Mouse (Mus musculus): Measurements from ENCODE around the gene Esr1. TPM values are rescaled to one million over a fixed set of nuclear protein-coding genes. Genes with fewer than 3 reads are reported as not detected.

Gene Esr1
- polyA plus RNA-seq, 1 experiment from 2014 or later = 0.29 TPM

GRCm38 (mm10) chr10:4993802-4994201, 382.4 kb downstream of the Esr1 start:
- Histone ChIP-seq H3K9me3 (replicated peaks; ENCODE audit: control insufficient read depth, low read length) (no peaks in the 10 kb centered on the region), H3K4me3 (ENCODE audit: low read length) (no peak overlapping the region), H3K36me3 (ENCODE audit: control insufficient read depth, insufficient read depth) (no peaks in the 10 kb centered on the region), H3K9ac (ENCODE audit: low read length) (no peak overlapping the region), H3K4me1 (ENCODE audit: control insufficient read depth, insufficient read depth, low read length) (peaks cover 4% of the 10 kb centered on the region), H3K27me3 (ENCODE audit: control insufficient read depth, insufficient read depth, low read length) (no peaks in the 10 kb centered on the region), H3K4me2 (ENCODE audit: low read depth, low read length) (no peak overlapping the region), H3K27ac (ENCODE audit: low read length) (no peak overlapping the region)
- 39% methylated on average over 3 of the region's 3 CpGs for WGBS
- no peak for ATAC-seq (replicated peaks; ENCODE audit: extremely low read depth, insufficient read depth, low FRiP score)

GRCm38 (mm10) chr10:4996592-4996991, 385.2 kb downstream of the Esr1 start:
- Histone ChIP-seq H3K27ac (ENCODE audit: low read length) (no peak overlapping the region), H3K9ac (ENCODE audit: low read length) (no peak overlapping the region), H3K4me1 (ENCODE audit: control insufficient read depth, insufficient read depth, low read length) (peaks cover 4% of the 10 kb centered on the region), H3K9me3 (replicated peaks; ENCODE audit: control insufficient read depth, low read length) (no peaks in the 10 kb centered on the region), H3K4me2 (ENCODE audit: low read depth, low read length) (no peak overlapping the region), H3K27me3 (ENCODE audit: control insufficient read depth, insufficient read depth, low read length) (no peaks in the 10 kb centered on the region), H3K4me3 (ENCODE audit: low read length) (no peak overlapping the region), H3K36me3 (ENCODE audit: control insufficient read depth, insufficient read depth) (no peaks in the 10 kb centered on the region)
- ATAC-seq (replicated peaks; ENCODE audit: extremely low read depth, insufficient read depth, low FRiP score) = no peak
- 78% methylated on average over 3 of the region's 3 CpGs for WGBS

GRCm38 (mm10) chr10:5008795-5009366, 397.5 kb downstream of the Esr1 start:
- Histone ChIP-seq H3K9ac (ENCODE audit: low read length) (no peak overlapping the region), H3K9me3 (replicated peaks; ENCODE audit: control insufficient read depth, low read length) (no peaks in the 10 kb centered on the region), H3K4me1 (ENCODE audit: control insufficient read depth, insufficient read depth, low read length) (no peaks in the 10 kb centered on the region), H3K4me3 (ENCODE audit: low read length) (no peak overlapping the region), H3K27me3 (ENCODE audit: control insufficient read depth, insufficient read depth, low read length) (no peaks in the 10 kb centered on the region), H3K27ac (ENCODE audit: low read length) (no peak overlapping the region), H3K36me3 (ENCODE audit: control insufficient read depth, insufficient read depth) (no peaks in the 10 kb centered on the region), H3K4me2 (ENCODE audit: low read depth, low read length) (no peak overlapping the region)
- WGBS = 61% methylated on average over 8 of the region's 8 CpGs
- ATAC-seq (replicated peaks; ENCODE audit: extremely low read depth, insufficient read depth, low FRiP score) = no peak

DNA sequence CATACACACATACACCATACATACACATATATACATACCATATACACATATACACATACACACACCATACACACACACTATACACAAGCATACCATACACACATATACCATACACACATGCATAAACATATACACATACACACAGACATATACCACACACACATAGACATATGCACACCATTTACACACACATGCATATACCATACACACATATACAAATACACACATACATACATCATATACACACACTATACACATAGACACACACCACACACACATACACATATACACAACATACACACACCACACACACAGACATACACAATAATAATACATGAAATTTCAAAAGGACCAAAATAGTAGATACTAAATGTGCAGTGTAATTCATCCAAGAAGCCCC, 400.6 kb downstream of the Esr1 start:
- H3K36me3 ChIP-seq (ENCODE audit: control insufficient read depth, insufficient read depth) = no peaks in the 10 kb centered on the region
- no peak overlapping the region for H3K4me2 ChIP-seq (ENCODE audit: low read depth, low read length)
- no peak overlapping the region for H3K9ac ChIP-seq (ENCODE audit: low read length)
- peaks cover 3% of the 10 kb centered on the region; the same call in 1 of the 2 replicates for H3K9me3 ChIP-seq (replicated peaks; ENCODE audit: control insufficient read depth, low read length)
- H3K27me3 ChIP-seq (ENCODE audit: control insufficient read depth, insufficient read depth, low read length) = no peaks in the 10 kb centered on the region
- H3K4me3 ChIP-seq (ENCODE audit: low read length) = no peak overlapping the region
- H3K4me1 ChIP-seq (ENCODE audit: control insufficient read depth, insufficient read depth, low read length) = no peaks in the 10 kb centered on the region
- no peak overlapping the region for H3K27ac ChIP-seq (ENCODE audit: low read length)
- ATAC-seq (replicated peaks; ENCODE audit: extremely low read depth, insufficient read depth, low FRiP score) = no peak

- H3K9ac ChIP-seq (ENCODE audit: low read length) = no peak overlapping the region
- no peak for ATAC-seq (replicated peaks; ENCODE audit: extremely low read depth, insufficient read depth, low FRiP score)
- H3K27ac ChIP-seq (ENCODE audit: low read length) = no peak overlapping the region
- 79% methylated on average over 1 of the region's 1 CpGs for WGBS
- H3K4me1 ChIP-seq (ENCODE audit: control insufficient read depth, insufficient read depth, low read length) = no peaks in the 10 kb centered on the region
- H3K4me2 ChIP-seq (ENCODE audit: low read depth, low read length) = no peak overlapping the region
- H3K9me3 ChIP-seq (replicated peaks; ENCODE audit: control insufficient read depth, low read length) = peaks cover 3% of the 10 kb centered on the region; the same call in 1 of the 2 replicates
- H3K4me3 ChIP-seq (ENCODE audit: low read length) = no peak overlapping the region
- H3K27me3 ChIP-seq (ENCODE audit: control insufficient read depth, insufficient read depth, low read length) = no peaks in the 10 kb centered on the region
- H3K36me3 ChIP-seq (ENCODE audit: control insufficient read depth, insufficient read depth) = no peaks in the 10 kb centered on the region
Measured at GRCm38 (mm10) chr10:5014976-5015375, 403.6 kb downstream of the Esr1 start.

GRCm38 (mm10) chr10:5017148-5017547, 405.8 kb downstream of the Esr1 start:
- ATAC-seq (replicated peaks; ENCODE audit: extremely low read depth, insufficient read depth, low FRiP score) = no peak
- WGBS = 70% methylated on average over 1 of the region's 1 CpGs
- Histone ChIP-seq H3K9me3 (replicated peaks; ENCODE audit: control insufficient read depth, low read length) (peaks cover 3% of the 10 kb centered on the region; the same call in 1 of the 2 replicates), H3K4me2 (ENCODE audit: low read depth, low read length) (no peak overlapping the region), H3K27me3 (ENCODE audit: control insufficient read depth, insufficient read depth, low read length) (no peaks in the 10 kb centered on the region), H3K9ac (ENCODE audit: low read length) (no peak overlapping the region), H3K36me3 (ENCODE audit: control insufficient read depth, insufficient read depth) (0 out of 2 replicates have a peak, but pooled peaks cover 3% of the 10 kb centered on the region), H3K4me3 (ENCODE audit: low read length) (no peak overlapping the region), H3K27ac (ENCODE audit: low read length) (no peak overlapping the region), H3K4me1 (ENCODE audit: control insufficient read depth, insufficient read depth, low read length) (no peaks in the 10 kb centered on the region)

DNA sequence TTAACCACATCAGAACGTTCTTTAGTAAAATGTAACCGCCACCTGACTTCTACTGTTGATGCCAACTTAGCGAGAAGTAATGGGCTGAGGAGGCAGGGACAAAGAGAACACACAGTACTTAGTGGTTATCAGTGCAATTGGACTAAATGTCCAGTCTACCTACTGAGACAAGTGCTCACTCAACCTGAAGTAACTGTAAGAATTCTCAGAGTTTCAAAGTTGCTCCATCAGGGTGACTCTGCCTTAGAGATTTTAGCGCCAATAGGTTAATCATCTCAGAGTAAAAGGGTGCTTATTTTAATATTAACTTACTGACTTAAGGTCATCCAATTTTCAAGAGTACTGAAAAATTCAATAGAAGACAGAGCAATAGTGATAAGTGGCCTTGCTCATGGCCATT, 414.5 kb downstream of the Esr1 start:
- WGBS = 95% methylated on average over 4 of the region's 4 CpGs

DNA sequence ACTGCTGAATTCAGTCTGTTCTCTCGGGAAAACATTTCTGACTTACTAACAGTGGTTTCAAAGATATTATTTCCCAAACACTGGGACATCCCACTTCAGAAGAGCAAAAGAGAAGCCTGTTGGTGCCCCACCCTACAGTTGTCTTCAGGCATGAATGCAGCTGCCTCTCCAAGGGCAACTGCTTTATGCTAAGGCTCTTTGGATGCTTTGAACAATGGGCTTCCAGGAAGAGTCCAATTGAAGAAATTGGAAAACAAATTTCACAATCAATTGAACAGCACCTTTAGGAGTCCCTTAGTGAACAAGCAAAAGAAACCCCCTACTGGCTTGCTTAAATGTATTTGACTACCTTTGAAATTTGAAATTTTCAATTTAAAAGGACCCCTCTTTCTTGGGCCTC, 415.8 kb downstream of the Esr1 start:
- no peaks in the 10 kb centered on the region for H3K9me3 ChIP-seq (replicated peaks; ENCODE audit: control insufficient read depth, low read length)
- no peak overlapping the region for H3K9ac ChIP-seq (ENCODE audit: low read length)
- 95% methylated on average over 1 of the region's 1 CpGs for WGBS
- no peak overlapping the region for H3K4me3 ChIP-seq (ENCODE audit: low read length)
- peaks cover 30% of the 10 kb centered on the region for H3K36me3 ChIP-seq (ENCODE audit: control insufficient read depth, insufficient read depth)
- no peaks in the 10 kb centered on the region for H3K27me3 ChIP-seq (ENCODE audit: control insufficient read depth, insufficient read depth, low read length)
- no peak overlapping the region for H3K4me2 ChIP-seq (ENCODE audit: low read depth, low read length)
- no peaks in the 10 kb centered on the region for H3K4me1 ChIP-seq (ENCODE audit: control insufficient read depth, insufficient read depth, low read length)
- ATAC-seq (replicated peaks; ENCODE audit: extremely low read depth, insufficient read depth, low FRiP score) = no peak
- H3K27ac ChIP-seq (ENCODE audit: low read length) = no peak overlapping the region

More for the DNA sequence above, 414.5 kb downstream of the Esr1 start:
- Histone ChIP-seq H3K9me3 (replicated peaks; ENCODE audit: control insufficient read depth, low read length) (no peaks in the 10 kb centered on the region), H3K4me2 (ENCODE audit: low read depth, low read length) (no peak overlapping the region), H3K27me3 (ENCODE audit: control insufficient read depth, insufficient read depth, low read length) (no peaks in the 10 kb centered on the region), H3K36me3 (ENCODE audit: control insufficient read depth, insufficient read depth) (peaks cover 20% of the 10 kb centered on the region), H3K4me3 (ENCODE audit: low read length) (no peak overlapping the region), H3K9ac (ENCODE audit: low read length) (no peak overlapping the region), H3K4me1 (ENCODE audit: control insufficient read depth, insufficient read depth, low read length) (no peaks in the 10 kb centered on the region), H3K27ac (ENCODE audit: low read length) (no peak overlapping the region)
- ATAC-seq (replicated peaks; ENCODE audit: extremely low read depth, insufficient read depth, low FRiP score) = no peak

DNA sequence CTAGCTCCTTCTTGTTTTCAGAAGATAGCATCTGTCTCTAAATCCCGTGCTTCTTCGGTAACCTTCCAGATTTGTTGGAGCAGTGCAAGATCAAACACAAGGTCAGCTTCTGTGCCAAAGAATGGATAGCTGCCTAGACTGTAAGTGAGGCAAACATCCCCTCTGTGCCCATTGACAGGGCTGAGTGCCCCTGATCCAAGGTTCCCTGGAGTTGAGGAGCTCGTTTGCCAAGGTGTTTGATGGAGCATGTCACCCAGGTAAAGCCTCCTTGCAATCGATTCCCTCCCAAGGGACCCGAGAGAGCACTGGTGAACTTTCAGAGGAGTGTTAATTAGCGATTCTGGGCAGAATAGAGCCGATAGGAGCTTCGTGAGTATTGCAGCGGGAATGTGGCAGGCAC, 416.9 kb downstream of the Esr1 start:
- no peaks in the 10 kb centered on the region for H3K9me3 ChIP-seq (replicated peaks; ENCODE audit: control insufficient read depth, low read length)
- peaks cover 40% of the 10 kb centered on the region for H3K36me3 ChIP-seq (ENCODE audit: control insufficient read depth, insufficient read depth)
- no peak for ATAC-seq (replicated peaks; ENCODE audit: extremely low read depth, insufficient read depth, low FRiP score)
- no peak overlapping the region for H3K9ac ChIP-seq (ENCODE audit: low read length)
- H3K4me3 ChIP-seq (ENCODE audit: low read length) = no peak overlapping the region
- H3K4me2 ChIP-seq (ENCODE audit: low read depth, low read length) = no peak overlapping the region
- no peaks in the 10 kb centered on the region for H3K27me3 ChIP-seq (ENCODE audit: control insufficient read depth, insufficient read depth, low read length)
- H3K4me1 ChIP-seq (ENCODE audit: control insufficient read depth, insufficient read depth, low read length) = no peaks in the 10 kb centered on the region
- H3K27ac ChIP-seq (ENCODE audit: low read length) = no peak overlapping the region
- WGBS = 85% methylated on average over 9 of the region's 9 CpGs

Data from heart, embryonic 16.5 days (tissue).